Mouse (Mus musculus): ENCODE measurements at regions not wholly inside any gene's neighbourhood (a gene's known extent, or its start where the extent isn't known, plus 50 kb on each side); places are given as distances from the start of the nearest gene placed in this dataset.
"Not testable (repeated sequence)": the region's sequence is repeated elsewhere in the genome, so short reads cannot be mapped to it uniquely, and the experiment has no call there.

- DNase-seq (ENCODE audit: extremely low spot score in 1 of 2, low spot score in 1 of 2): no peak
Measured at GRCm38 (mm10) chr4:18620361-18620760, 984.9 kb upstream of the Gm12353 start.

- DNase-seq (ENCODE audit: extremely low spot score in 1 of 2, low spot score in 1 of 2): no peak
Measured at GRCm38 (mm10) chr4:18639035-18639434, 966.2 kb upstream of the Gm12353 start.

GRCm38 (mm10) chr4:18649153-18649552 is 956.1 kb upstream of the Gm12353 start:
- DNase-seq (ENCODE audit: extremely low spot score in 1 of 2, low spot score in 1 of 2): peak in 1 of 2 experiments; percentile 46

GRCm38 (mm10) chr4:18685891-18686544 is 919.2 kb upstream of the Gm12353 start:
- DNase-seq (ENCODE audit: extremely low spot score in 1 of 2, low spot score in 1 of 2): no peak

- DNase-seq (ENCODE audit: extremely low spot score in 1 of 2, low spot score in 1 of 2): no peak
Measured at GRCm38 (mm10) chr4:18694076-18694475, 911.2 kb upstream of the Gm12353 start.

GRCm38 (mm10) chr4:18696246-18696645 is 909.0 kb upstream of the Gm12353 start:
- no peak for DNase-seq (ENCODE audit: extremely low spot score in 1 of 2, low spot score in 1 of 2)

- DNase-seq (ENCODE audit: extremely low spot score in 1 of 2, low spot score in 1 of 2): no peak
Measured at GRCm38 (mm10) chr4:18744241-18744640, 861.0 kb upstream of the Gm12353 start.

GRCm38 (mm10) chr4:18788398-18788797 is 816.9 kb upstream of the Gm12353 start:
- no peak for DNase-seq (ENCODE audit: extremely low spot score in 1 of 2, low spot score in 1 of 2)

GRCm38 (mm10) chr4:18795740-18796394 is 809.4 kb upstream of the Gm12353 start:
- no peak for DNase-seq (ENCODE audit: extremely low spot score in 1 of 2, low spot score in 1 of 2)

GRCm38 (mm10) chr4:18796395-18796740 is 808.9 kb upstream of the Gm12353 start:
- no peak for DNase-seq (ENCODE audit: extremely low spot score in 1 of 2, low spot score in 1 of 2)

GRCm38 (mm10) chr4:18803109-18803508 is 802.1 kb upstream of the Gm12353 start:
- DNase-seq (ENCODE audit: extremely low spot score in 1 of 2, low spot score in 1 of 2): not testable (repeated sequence)

All from layer of hippocampus, postnatal 25 days (tissue).